Mouse (Mus musculus) CH12.LX (cell line): ENCODE measurements around the gene Trim46. TPM values are rescaled to one million over a fixed set of nuclear protein-coding genes. Genes with fewer than 3 reads are reported as not detected.

ENCODE experiments used
- DNase-seq: peaks from one replicate; pipeline ENCODE4 v3.0.0-alpha.2; 2013; ENCODE audit errors: extremely low read depth
- H3K27ac ChIP-seq: 2 replicates; pipeline ENCODE4 v1.5.1; 2012; ENCODE audit warnings: low read depth, mild to moderate bottlenecking, control low read depth, moderate library complexity; ENCODE audit not compliant: insufficient read depth
- H3K27me3 ChIP-seq: replicated peaks from 2 replicates; pipeline ENCODE3; 2012; ENCODE audit warnings: inconsistent platforms
- H3K36me3 ChIP-seq, 2 experiments: replicated peaks in 1 of 2; 2 replicates each; pipeline versions ENCODE3 to v1.6.1; 2012; ENCODE audit warnings: inconsistent platforms in 1 of 2, low read length in 1 of 2, mild to moderate bottlenecking in 1 of 2, mixed read lengths in 1 of 2, moderate library complexity in 1 of 2; ENCODE audit not compliant: control insufficient read depth in 1 of 2, insufficient read depth in 1 of 2
- H3K4me1 ChIP-seq, 2 experiments: 2 replicates each; pipeline ENCODE4 v1.6.1; 2012; ENCODE audit warnings: inconsistent platforms in 1 of 2, moderate library complexity in 1 of 2; ENCODE audit not compliant: insufficient read depth in 2 of 2, control insufficient read depth in 1 of 2
- H3K4me2 ChIP-seq: 2 replicates; pipeline ENCODE4 v1.6.1; 2012; ENCODE audit warnings: low read depth, mild to moderate bottlenecking, control low read depth; ENCODE audit not compliant: poor library complexity, insufficient read depth, severe bottlenecking
- H3K4me3 ChIP-seq, 3 experiments: fragments of 150-350 bp in 1 of 3; sonication (generic) in 1 of 3; replicated peaks in 1 of 3; 2 replicates each; pipeline versions ENCODE3 to v1.5.1; 2011 to 2012; ENCODE audit warnings: low read depth in 2 of 3, low read length in 2 of 3, mild to moderate bottlenecking in 2 of 3, moderate library complexity in 2 of 3, control low read depth in 1 of 3, improper control_type of control experiment in 1 of 3, inconsistent platforms in 1 of 3, mixed read lengths in 1 of 3; ENCODE audit not compliant: poor library complexity in 1 of 3
- H3K79me2 ChIP-seq: replicated peaks from 2 replicates; pipeline ENCODE4 v1.6.1; 2012; ENCODE audit warnings: mild to moderate bottlenecking, moderate library complexity; ENCODE audit not compliant: control insufficient read depth, poor library complexity, insufficient read depth, severe bottlenecking; ENCODE audit errors: extremely low read depth
- H3K9ac ChIP-seq: 2 replicates; pipeline ENCODE4 v1.6.1; 2012; ENCODE audit warnings: low read depth, mild to moderate bottlenecking, control low read depth, moderate library complexity; ENCODE audit not compliant: insufficient read depth
- H3K9me3 ChIP-seq: replicated peaks from 2 replicates; pipeline ENCODE3; 2012; ENCODE audit warnings: low read length, inconsistent platforms, mixed read lengths
- BHLHE40 ChIP-seq: IDR thresholded peaks from 2 replicates; pipeline ENCODE4 v1.6.1; 2011; ENCODE audit warnings: mild to moderate bottlenecking, low read depth, low read length, improper control_type of control experiment
- CHD2 ChIP-seq: IDR thresholded peaks from 2 replicates; pipeline ENCODE4 v1.6.1; 2011; ENCODE audit warnings: low read length, improper control_type of control experiment
- CTCF ChIP-seq, 2 experiments: IDR thresholded peaks in 1 of 2; conservative IDR thresholded peaks in 1 of 2; 2 replicates each; pipeline ENCODE4 v1.5.1; 2011 to 2012; ENCODE audit warnings: low read depth in 2 of 2, low read length in 2 of 2, improper control_type of control experiment in 1 of 2, inconsistent platforms in 1 of 2, mild to moderate bottlenecking in 1 of 2, moderate library complexity in 1 of 2
- E2F4 ChIP-seq: IDR thresholded peaks from 2 replicates; pipeline ENCODE4 v1.6.1; 2011; ENCODE audit warnings: low read depth, low read length, improper control_type of control experiment; ENCODE audit not compliant: insufficient replicate concordance
- ELF1 ChIP-seq: IDR thresholded peaks from 2 replicates; pipeline ENCODE4 v1.6.1; 2014; ENCODE audit warnings: low read depth, mild to moderate bottlenecking, inconsistent platforms, low read length, improper control_type of control experiment
- EP300 ChIP-seq: IDR thresholded peaks from 2 replicates; pipeline ENCODE4 v1.6.1; 2011; ENCODE audit warnings: low read length, improper control_type of control experiment
- IRF4 ChIP-seq: IDR thresholded peaks from 2 replicates; pipeline ENCODE4 v1.6.1; 2014; ENCODE audit warnings: low read depth, mild to moderate bottlenecking, inconsistent platforms, low read length, improper control_type of control experiment
- JUN ChIP-seq: IDR thresholded peaks from 2 replicates; pipeline ENCODE4 v1.6.1; 2011; ENCODE audit warnings: low read depth, mild to moderate bottlenecking, low read length, improper control_type of control experiment, moderate library complexity; ENCODE audit not compliant: insufficient read depth
- KAT2A ChIP-seq: IDR thresholded peaks from 2 replicates; pipeline ENCODE4 v1.6.1; 2012; ENCODE audit warnings: low read length, improper control_type of control experiment, inconsistent platforms; ENCODE audit not compliant: insufficient replicate concordance
- MAFK ChIP-seq: IDR thresholded peaks from 2 replicates; pipeline ENCODE4 v1.6.1; 2011; ENCODE audit warnings: low read length, improper control_type of control experiment; ENCODE audit not compliant: insufficient replicate concordance
- MAZ ChIP-seq: IDR thresholded peaks from 2 replicates; pipeline ENCODE4 v1.6.1; 2012; ENCODE audit warnings: low read depth, mild to moderate bottlenecking, inconsistent platforms, low read length, improper control_type of control experiment, moderate library complexity
- MEF2A ChIP-seq: IDR thresholded peaks from 2 replicates; pipeline ENCODE4 v1.6.1; 2014; ENCODE audit warnings: low read depth, mild to moderate bottlenecking, inconsistent platforms, low read length, improper control_type of control experiment, borderline replicate concordance
- MYC ChIP-seq: IDR thresholded peaks from 2 replicates; pipeline ENCODE4 v1.6.1; 2011; ENCODE audit warnings: low read depth, mild to moderate bottlenecking, improper control_type of control experiment, low read length
- NELFE ChIP-seq: IDR thresholded peaks from 2 replicates; pipeline ENCODE4 v1.6.1; 2011; ENCODE audit warnings: low read depth, low read length, improper control_type of control experiment
- POLR2A ChIP-seq: IDR thresholded peaks from 2 replicates; pipeline ENCODE4 v1.6.1; 2011; ENCODE audit warnings: low read depth, mild to moderate bottlenecking, improper control_type of control experiment, low read length
- POLR2AphosphoS2 ChIP-seq: IDR thresholded peaks from 2 replicates; pipeline ENCODE4 v1.6.1; 2011; ENCODE audit warnings: low read depth, low read length, improper control_type of control experiment
- RAD21 ChIP-seq: IDR thresholded peaks from 2 replicates; pipeline ENCODE4 v1.6.1; 2011; ENCODE audit warnings: low read depth, mild to moderate bottlenecking, low read length, improper control_type of control experiment, moderate library complexity
- SMC3 ChIP-seq: IDR thresholded peaks from 2 replicates; pipeline ENCODE4 v1.6.1; 2011; ENCODE audit warnings: low read depth, low read length, improper control_type of control experiment
- TCF12 ChIP-seq: IDR thresholded peaks from 2 replicates; pipeline ENCODE4 v1.6.1; 2014; ENCODE audit warnings: low read depth, mild to moderate bottlenecking, inconsistent platforms, low read length, improper control_type of control experiment
- UBTF ChIP-seq: IDR thresholded peaks from 2 replicates; pipeline ENCODE4 v1.6.1; 2012; ENCODE audit warnings: low read depth, mild to moderate bottlenecking, inconsistent platforms, low read length, improper control_type of control experiment, moderate library complexity
- USF1 ChIP-seq: IDR thresholded peaks from 2 replicates; pipeline ENCODE4 v1.6.1; 2014; ENCODE audit warnings: low read depth, mild to moderate bottlenecking, inconsistent platforms, low read length, improper control_type of control experiment
- ZC3H11A ChIP-seq: IDR thresholded peaks from 2 replicates; pipeline ENCODE4 v1.6.1; 2012; ENCODE audit warnings: low read depth, mild to moderate bottlenecking, inconsistent platforms, low read length, improper control_type of control experiment
- ZKSCAN1 ChIP-seq: IDR thresholded peaks from 2 replicates; pipeline ENCODE4 v1.6.1; 2012; ENCODE audit warnings: low read depth, inconsistent platforms, low read length, improper control_type of control experiment, borderline replicate concordance
- ZMIZ1 ChIP-seq: IDR thresholded peaks from 2 replicates; pipeline ENCODE4 v1.6.1; 2012; ENCODE audit warnings: low read depth, mild to moderate bottlenecking, inconsistent platforms, low read length, improper control_type of control experiment
- ZNF384 ChIP-seq: IDR thresholded peaks from 2 replicates; pipeline ENCODE4 v1.6.1; 2012; ENCODE audit warnings: low read depth, low read length, improper control_type of control experiment, inconsistent platforms
- dilution Hi-C: fragments of 300-500 bp; cut with MboI; formaldehyde crosslinking; loops from 2 replicates; pipeline ENCODE4 v1.14.3; 2020; ENCODE audit warnings: low sequenced_read_pairs; ENCODE audit not compliant: extremely low pct_unique_long_range_greater_than_20kb, extremely low pct_ligation_motif_present
- in situ Hi-C: fragments of 300-500 bp; cut with MboI; formaldehyde crosslinking; loops from 3 replicates; pipeline ENCODE4 v1.14.3; 2019; ENCODE audit warnings: low sequenced_read_pairs, low pct_ligation_motif_present, low pct_unique_long_range_greater_than_20kb, mixed read lengths
- polyA plus RNA-seq: library from polyadenylated mRNA; unstranded; fragments of >175 nt; gene quantifications from 2 replicates; pipeline ENCODE4 v1.2.1, GENCODE M21; 2012; ENCODE audit warnings: low read depth; ENCODE audit not compliant: insufficient read length
- total RNA-seq, 2 experiments: library from RNA; depleted of rRNA; stranded (reverse); fragments of 300-350 nt in 1 of 2; fragments of >200 nt in 1 of 2; gene quantifications; 2 replicates each; pipeline ENCODE4 v1.2.3; 2012 to 2014

Gene Trim46
- total and polyA plus RNA-seq, 3 experiments, result 0.36 to 1.9 (median 1.4) TPM

DNA sequence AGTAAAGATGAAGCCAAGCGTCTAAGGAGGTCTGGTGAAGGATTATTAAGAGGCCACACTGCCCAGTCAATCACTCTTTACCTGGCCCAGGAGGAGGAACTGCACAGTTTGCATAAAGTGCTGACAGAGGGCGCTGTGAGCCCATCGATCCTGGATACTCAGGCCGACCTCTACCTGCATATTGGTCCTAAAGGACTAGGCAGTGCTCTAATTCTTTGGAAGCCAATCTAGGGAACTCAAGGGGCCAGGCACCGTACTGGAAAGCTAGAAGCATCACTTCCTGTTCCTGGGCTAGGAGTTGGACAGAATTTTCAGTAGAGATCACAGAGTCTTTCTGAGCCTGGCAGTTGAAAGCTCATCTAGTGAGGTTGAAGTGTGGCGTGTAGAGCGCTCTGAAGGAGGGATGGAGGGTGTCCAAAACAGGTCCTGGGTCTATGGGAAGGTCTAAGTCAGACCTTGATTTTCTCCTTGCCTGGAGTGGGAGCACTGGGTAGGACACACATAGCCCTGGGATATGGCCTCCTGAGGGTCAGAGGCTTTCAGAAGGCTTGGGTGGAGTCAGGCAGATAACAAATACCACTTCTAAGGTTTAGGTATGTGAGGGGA, 4.4 kb upstream of the Trim46 start:
- peak overlapping the region; percentile 67 for H3K27ac ChIP-seq
- H3K27me3 ChIP-seq, result no peaks in the 10 kb centered on the region
- peaks cover 17% of the 10 kb centered on the region for H3K79me2 ChIP-seq
- 0 out of 2 replicates have a peak, but pooled peaks have one; percentile 24 for TF ChIP-seq E2F4
- peak; percentile 51; the same call in 1 of the 2 replicates for TF ChIP-seq ZMIZ1
- TF ChIP-seq MEF2A, result peak; percentile 27; the same call in 1 of the 2 replicates
- TF ChIP-seq POLR2AphosphoS2, result peak; percentile 80
- TF ChIP-seq CHD2, result no peak
- peak; percentile 43 for TF ChIP-seq POLR2A
- peak; percentile 49; the same call in 1 of the 2 replicates for TF ChIP-seq NELFE
- TF ChIP-seq BHLHE40, result no peak
- TF ChIP-seq ZNF384, result no peak
- peak; percentile 61 to 94 for TF ChIP-seq CTCF (conservative IDR thresholded peaks at IDR 0.05 in 1 of 2, IDR thresholded peaks at IDR 0.05 in 1 of 2; ENCODE audit: low read depth in 2 of 2, low read length in 2 of 2)
- TF ChIP-seq TCF12, result 0 out of 2 replicates have a peak, but pooled peaks have one; percentile 22
- peak; percentile 18; the same call in 1 of the 2 replicates for TF ChIP-seq ZC3H11A
- 0 out of 2 replicates have a peak, but pooled peaks have one; percentile 35 for TF ChIP-seq MYC
- TF ChIP-seq RAD21, result peak; percentile 92
- no peak for TF ChIP-seq USF1
- 0 out of 2 replicates have a peak, but pooled peaks have one; percentile 22 for TF ChIP-seq UBTF
- no peak for TF ChIP-seq ZKSCAN1
- TF ChIP-seq KAT2A, result no peak
- peak; percentile 59 for TF ChIP-seq ELF1
- TF ChIP-seq MAZ, result no peak
- 0 out of 2 replicates have a peak, but pooled peaks have one; percentile 62 for TF ChIP-seq IRF4
- no peak for TF ChIP-seq JUN
- peak; percentile 81 for TF ChIP-seq SMC3
- TF ChIP-seq EP300, result peak; percentile 32; the same call in 1 of the 2 replicates
- peak; percentile 69 for TF ChIP-seq MAFK
- H3K9ac ChIP-seq, result peak overlapping the region; percentile 13; the same call in 1 of the 2 replicates
- H3K4me3 ChIP-seq, result peak overlapping the region in 2 of 3 experiments; percentile 26 to 62
- peaks cover 5% of the 10 kb centered on the region for H3K9me3 ChIP-seq
- in situ Hi-C loops, result no loop called here
- peak; percentile 67 for DNase-seq
- H3K36me3 ChIP-seq, result peaks cover 14 to 24% of the 10 kb centered on the region in 2 experiments
- H3K4me2 ChIP-seq, result peak overlapping the region; percentile 94
- H3K4me1 ChIP-seq, result peaks cover 10 to 53% of the 10 kb centered on the region in 2 experiments
- dilution Hi-C loops, result no loop called here
